Mouse (Mus musculus) liver, embryonic 14.5 days (tissue): ENCODE data around the gene Lpcat3. TPM values are rescaled to one million over a fixed set of nuclear protein-coding genes. Genes with fewer than 3 reads are reported as not detected.

ENCODE experiments used
- ATAC-seq: fragments of 200-750 bp; cut with Nextera tagmentation; 2 replicates; pipeline ENCODE4 v1.8.0; 2017; ENCODE audit warnings: moderate number of reproducible peaks, mild to moderate bottlenecking, moderate library complexity; ENCODE audit not compliant: insufficient read depth
- DNase-seq, 3 experiments: peaks; one replicate each; pipeline ENCODE4 v3.0.0-alpha.2; 2012 to 2013; ENCODE audit warnings: low read depth in 3 of 3, low spot score in 3 of 3
- H3K27ac ChIP-seq: fragments of 300-500 bp; sonication (generic); 2 replicates; pipeline ENCODE4 v1.5.1; 2014; ENCODE audit warnings: moderate library complexity, mild to moderate bottlenecking, control low read depth, inconsistent platforms
- H3K27me3 ChIP-seq: fragments of 300-500 bp; sonication (generic); 2 replicates; pipeline ENCODE4 v1.6.1; 2014; ENCODE audit warnings: mild to moderate bottlenecking, low read length, moderate library complexity; ENCODE audit not compliant: control insufficient read depth, insufficient read depth
- H3K36me3 ChIP-seq: fragments of 300-500 bp; sonication (generic); replicated peaks from 2 replicates; pipeline ENCODE4 v1.6.1; 2014; ENCODE audit warnings: low read depth; ENCODE audit not compliant: control insufficient read depth, insufficient read depth
- H3K4me1 ChIP-seq, 2 experiments: fragments of 200-500 bp in 1 of 2; fragments of 300-500 bp in 1 of 2; sonication (generic) in 1 of 2; replicated peaks; 2 replicates each; pipeline ENCODE4 v1.6.1; 2012 to 2014; ENCODE audit warnings: antibody characterized with exemption in 1 of 2, inconsistent platforms in 1 of 2, low read length in 1 of 2; ENCODE audit not compliant: control insufficient read depth in 2 of 2, insufficient read depth in 2 of 2
- H3K4me2 ChIP-seq: fragments of 300-500 bp; sonication (generic); 2 replicates; pipeline ENCODE4 v1.6.1; 2014; ENCODE audit warnings: low read depth, mild to moderate bottlenecking, control low read depth, moderate library complexity
- H3K4me3 ChIP-seq, 2 experiments: fragments of 200-500 bp in 1 of 2; fragments of 300-500 bp in 1 of 2; sonication (generic) in 1 of 2; 2 replicates each; pipeline ENCODE4 v1.5.1; 2012 to 2014; ENCODE audit warnings: low read depth in 2 of 2, low read length in 2 of 2, mild to moderate bottlenecking in 2 of 2, control low read depth in 1 of 2, inconsistent platforms in 1 of 2, moderate library complexity in 1 of 2; ENCODE audit not compliant: insufficient read depth in 1 of 2
- H3K9ac ChIP-seq: fragments of 300-500 bp; sonication (generic); replicated peaks from 2 replicates; pipeline ENCODE4 v1.6.1; 2014; ENCODE audit warnings: mild to moderate bottlenecking, control low read depth, moderate library complexity
- H3K9me3 ChIP-seq: fragments of 300-500 bp; sonication (generic); 2 replicates; pipeline ENCODE4 v1.6.1; 2016; ENCODE audit warnings: low read length, mixed read lengths; ENCODE audit not compliant: control insufficient read depth
- CTCF ChIP-seq: IDR thresholded peaks from 2 replicates; pipeline ENCODE4 v1.5.1; 2016; ENCODE audit warnings: antibody characterized with exemption, low read depth, control low read depth
- EP300 ChIP-seq: IDR thresholded peaks from 2 replicates; pipeline ENCODE4 v1.6.1; 2016; ENCODE audit warnings: antibody characterized with exemption, low read depth
- WGBS: fragments of 180-500 bp; shearing (Covaris S2); extraction: QIAGEN DNeasy Blood & Tissue Kit; methylation state at CpG from one replicate; pipeline ENCODE4 v1.1.7; 2014; ENCODE audit not compliant: insufficient replicate concordance; 5-methylcytosine and 5-hydroxymethylcytosine counted together
- polyA plus RNA-seq, 2 experiments: library from polyadenylated mRNA; depleted of rRNA in 1 of 2; stranded (reverse) in 1 of 2; unstranded in 1 of 2; fragments of >200 nt; fragmentation: Nextera tagmentation in 1 of 2; extraction: Ambion mirVana in 1 of 2; gene quantifications; 2 replicates each; pipeline versions ENCODE4 v1.2.1 to v1.2.3; 2012 to 2014

Gene Lpcat3
- polyA plus RNA-seq, 2 experiments, result 61.4 to 64.2 TPM

DNA sequence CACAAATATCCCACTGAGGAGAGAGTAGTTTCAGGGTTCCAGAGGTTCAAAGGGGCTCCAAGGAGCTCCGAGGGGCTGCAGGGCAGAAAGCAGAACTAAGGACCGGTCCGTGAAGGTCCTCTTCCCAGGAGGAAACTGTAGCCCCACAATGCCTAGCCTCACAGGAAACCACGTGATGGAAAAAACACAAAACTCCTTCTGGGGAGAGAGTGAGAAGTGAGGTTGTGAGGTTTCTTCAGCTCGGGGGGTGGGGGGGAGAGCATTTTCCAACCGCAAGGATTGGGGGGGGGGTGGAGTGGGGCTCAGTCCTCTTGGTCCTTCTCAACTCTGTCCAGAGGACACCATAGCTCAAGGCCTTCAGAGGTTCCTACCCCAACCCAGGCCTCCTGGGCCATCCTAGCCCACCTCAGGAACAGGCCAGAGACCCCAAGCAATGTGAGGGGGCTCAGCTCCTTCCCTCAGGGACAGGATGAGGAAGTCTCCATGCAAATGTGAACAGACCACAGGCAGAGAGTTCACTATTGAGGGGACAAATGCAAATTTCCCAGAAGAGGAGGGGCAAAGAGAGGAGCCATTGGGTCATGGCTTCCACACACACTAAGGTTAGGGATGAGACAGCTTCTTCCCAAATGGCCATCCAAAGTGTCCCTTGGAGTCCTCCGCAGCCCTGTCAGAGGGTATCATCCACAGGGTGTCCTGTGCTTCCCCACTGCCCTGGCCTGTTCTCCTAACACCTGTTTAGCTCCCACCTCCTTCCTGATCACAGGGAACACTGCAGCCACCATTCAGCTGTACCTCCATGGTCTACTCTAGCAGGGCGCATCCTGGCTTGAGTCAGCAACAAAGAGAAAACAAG lies 67.3 kb downstream of the Lpcat3 start:
- Histone ChIP-seq H3K9ac (no peak overlapping the region), H3K4me1 (peaks cover 3 to 11% of the 10 kb centered on the region in 2 experiments; a peak in 3 of 4 replicates), H3K9me3 (no peaks in the 10 kb centered on the region), H3K36me3 (no peaks in the 10 kb centered on the region; the same call in 1 of the 2 replicates), H3K4me2 (peak overlapping the region; percentile 32), H3K27me3 (no peaks in the 10 kb centered on the region), H3K4me3 (no peak overlapping the region), H3K27ac (no peak overlapping the region)
- TF ChIP-seq CTCF (no peak), EP300 (no peak)
- ATAC-seq, result no peak
- DNase-seq, result no peak
- WGBS, result 36% methylated on average over 8 of the region's 8 CpGs

DNA sequence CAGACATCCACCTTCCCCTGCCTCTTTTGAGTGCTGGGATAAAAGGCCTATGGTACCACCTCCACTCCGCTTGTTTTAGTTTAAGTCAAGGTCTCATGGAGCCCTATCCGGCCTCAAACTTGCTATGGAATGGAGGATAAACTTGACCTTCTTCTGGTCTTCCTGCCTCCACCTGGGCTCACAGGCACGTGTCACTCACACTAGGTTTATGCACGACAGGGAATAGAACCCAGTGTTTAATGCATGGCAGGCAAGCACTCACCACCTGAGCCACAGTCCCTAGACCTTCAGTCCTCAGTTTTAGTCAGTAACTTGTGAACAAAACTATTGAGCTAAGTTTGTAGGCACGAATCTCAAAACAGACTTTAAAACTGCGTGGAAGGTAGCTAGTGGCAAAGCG lies 68.2 kb downstream of the Lpcat3 start:
- H3K27me3 ChIP-seq, result no peaks in the 10 kb centered on the region
- H3K36me3 ChIP-seq, result no peaks in the 10 kb centered on the region; the same call in 1 of the 2 replicates
- ATAC-seq (no peak), DNase-seq (no peak)
- no peak overlapping the region for H3K4me3 ChIP-seq
- H3K9ac ChIP-seq, result no peak overlapping the region
- peaks cover 3 to 10% of the 10 kb centered on the region in 2 experiments; a peak in 3 of 4 replicates for H3K4me1 ChIP-seq
- WGBS, result 71% methylated on average over 7 of the region's 7 CpGs
- no peak for TF ChIP-seq EP300
- H3K4me2 ChIP-seq, result peak overlapping the region; percentile 32
- no peak overlapping the region for H3K27ac ChIP-seq
- no peaks in the 10 kb centered on the region for H3K9me3 ChIP-seq

DNA sequence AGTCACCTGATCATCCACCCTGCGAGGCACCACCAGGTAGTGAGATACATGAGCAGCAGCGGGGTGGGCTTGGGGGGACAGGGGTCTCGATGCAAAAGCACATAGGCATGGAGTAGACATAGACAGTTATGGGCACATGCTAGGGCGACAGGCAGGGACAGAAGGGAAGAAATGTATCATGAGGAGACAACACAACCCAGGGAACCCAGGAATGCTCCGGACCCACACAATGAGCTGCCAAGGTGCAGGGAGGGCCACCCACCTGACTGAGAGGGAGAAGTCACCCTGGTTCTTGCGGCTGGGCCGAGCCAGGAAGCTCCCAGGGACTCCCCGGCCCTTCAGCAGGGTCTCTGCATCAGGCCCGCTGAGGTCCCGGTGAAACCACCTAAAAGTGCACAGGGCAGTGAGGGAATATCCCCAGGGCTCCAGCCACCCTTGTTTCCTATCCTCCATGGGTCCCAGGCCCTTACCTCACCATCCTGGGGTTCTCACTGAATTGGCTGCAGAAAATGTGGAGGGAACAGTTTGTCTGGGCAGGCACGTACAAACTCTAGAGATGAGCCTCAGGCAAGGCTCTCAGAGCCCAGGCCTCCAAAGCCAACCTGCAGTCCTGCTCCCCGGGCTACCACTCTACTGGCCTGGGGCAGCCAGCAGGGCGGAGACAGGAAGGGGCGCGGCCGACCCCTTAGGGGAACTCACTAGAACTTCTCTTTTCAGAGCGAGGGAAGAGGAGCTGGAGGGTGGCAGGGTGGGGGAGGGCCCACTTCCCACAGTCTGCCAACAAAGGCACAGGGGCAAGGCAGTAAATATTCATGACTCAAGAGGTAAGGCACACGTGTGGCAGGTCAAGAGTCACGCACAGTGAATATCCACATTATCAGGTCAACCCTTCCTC lies 69.9 kb downstream of the Lpcat3 start:
- TF ChIP-seq EP300, result no peak
- TF ChIP-seq CTCF, result no peak
- Histone ChIP-seq H3K27ac (no peak overlapping the region), H3K9ac (peak overlapping the region; percentile 6; the same call in 1 of the 2 replicates), H3K9me3 (no peaks in the 10 kb centered on the region), H3K4me1 (peaks cover 3 to 10% of the 10 kb centered on the region in 2 experiments; a peak in 3 of 4 replicates), H3K36me3 (no peaks in the 10 kb centered on the region), H3K4me3 (peak overlapping the region; percentile 37 to 50), H3K4me2 (peak overlapping the region; percentile 30), H3K27me3 (no peaks in the 10 kb centered on the region)
- DNase-seq, result no peak
- ATAC-seq, result peak; percentile 63
- 21% methylated on average over 19 of the region's 19 CpGs for WGBS

DNA sequence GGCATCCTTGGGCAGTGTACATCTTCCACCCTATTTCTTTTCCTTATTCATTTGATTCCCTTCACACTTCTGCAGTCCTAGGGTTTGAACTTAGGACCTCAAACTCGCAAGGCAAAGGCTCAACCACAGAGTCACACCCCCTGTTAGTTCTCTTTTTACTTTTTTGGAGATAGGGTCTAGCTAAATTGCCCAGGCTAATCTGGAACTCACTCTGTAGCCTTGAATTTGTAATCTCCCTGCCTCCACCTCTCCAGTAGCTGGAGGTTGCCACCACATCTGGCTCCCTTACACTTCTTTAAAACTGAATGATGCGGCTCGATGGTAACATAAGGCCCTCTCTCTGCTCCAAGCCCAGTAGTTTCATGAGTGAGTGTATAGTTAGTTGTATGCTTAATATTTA lies 71.6 kb downstream of the Lpcat3 start:
- ATAC-seq (no peak), DNase-seq (no peak)
- Histone ChIP-seq H3K4me2 (no peak overlapping the region), H3K4me3 (no peak overlapping the region), H3K36me3 (no peaks in the 10 kb centered on the region), H3K27ac (no peak overlapping the region), H3K9me3 (no peaks in the 10 kb centered on the region), H3K9ac (no peak overlapping the region), H3K27me3 (no peaks in the 10 kb centered on the region), H3K4me1 (peaks cover 7 to 21% of the 10 kb centered on the region in 2 experiments)
- TF ChIP-seq EP300 (no peak), CTCF (no peak)
- 58% methylated on average over 3 of the region's 3 CpGs for WGBS

DNA sequence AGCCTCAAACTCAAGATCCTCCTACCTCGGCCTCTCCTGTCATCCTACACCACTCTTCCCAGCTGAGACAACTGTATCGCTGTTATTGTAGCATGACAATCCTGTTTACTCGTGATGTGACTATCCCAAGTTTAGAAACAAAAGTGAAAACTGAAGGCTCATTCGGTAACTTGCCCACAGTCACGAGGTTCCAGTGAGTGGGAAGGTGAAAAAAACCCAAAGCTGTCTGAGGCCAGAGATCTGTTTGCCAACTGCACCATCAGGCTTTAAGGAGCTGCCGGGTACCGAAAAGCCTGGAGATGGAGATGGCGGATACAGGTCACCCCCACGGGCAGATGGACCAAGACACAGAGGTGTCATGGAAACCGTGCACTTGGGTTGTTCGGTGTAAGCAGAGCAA lies 74.2 kb downstream of the Lpcat3 start:
- DNase-seq (no peak), ATAC-seq (no peak)
- Histone ChIP-seq H3K9ac (no peak overlapping the region), H3K4me2 (no peak overlapping the region), H3K27me3 (no peaks in the 10 kb centered on the region), H3K27ac (no peak overlapping the region), H3K9me3 (no peaks in the 10 kb centered on the region), H3K4me1 (peaks cover 16 to 32% of the 10 kb centered on the region in 2 experiments), H3K4me3 (no peak overlapping the region), H3K36me3 (no peaks in the 10 kb centered on the region)
- TF ChIP-seq CTCF (no peak), EP300 (no peak)
- 83% methylated on average over 11 of the region's 11 CpGs for WGBS
